Mouse (Mus musculus) limb, embryonic 13.5 days (tissue): Measurements from ENCODE around the gene Fam222a. TPM values are rescaled to one million over a fixed set of nuclear protein-coding genes. Genes with fewer than 3 reads are reported as not detected.
A peak's percentile ranks its signal among the peaks of the same experiment; 100 is the strongest.

ENCODE experiments used
- ATAC-seq: fragments of 200-750 bp; cut with Nextera tagmentation; 2 replicates; pipeline ENCODE4 v1.8.0; 2017; ENCODE audit warnings: low read depth, moderate number of reproducible peaks, moderate TSS enrichment; ENCODE audit not compliant: low FRiP score
- H3K27ac ChIP-seq: fragments of 300-500 bp; sonication (generic); 2 replicates; pipeline ENCODE4 v1.5.1; 2015; ENCODE audit warnings: inconsistent platforms, mild to moderate bottlenecking, moderate library complexity
- H3K27me3 ChIP-seq: fragments of 300-500 bp; sonication (generic); 2 replicates; pipeline ENCODE4 v1.6.1; 2015; ENCODE audit warnings: mild to moderate bottlenecking, inconsistent platforms
- H3K36me3 ChIP-seq: fragments of 300-500 bp; sonication (generic); 2 replicates; pipeline ENCODE4 v1.6.1; 2015; ENCODE audit warnings: inconsistent platforms, mild to moderate bottlenecking, moderate library complexity
- H3K4me1 ChIP-seq: fragments of 300-500 bp; sonication (generic); 2 replicates; pipeline ENCODE4 v1.6.1; 2015; ENCODE audit warnings: inconsistent platforms
- H3K4me2 ChIP-seq: fragments of 300-500 bp; sonication (generic); replicated peaks from 2 replicates; pipeline ENCODE4 v1.6.1; 2015; ENCODE audit warnings: inconsistent platforms, mild to moderate bottlenecking, moderate library complexity
- H3K4me3 ChIP-seq: fragments of 300-500 bp; sonication (generic); 2 replicates; pipeline ENCODE4 v1.5.1; 2015; ENCODE audit warnings: moderate library complexity, mild to moderate bottlenecking, inconsistent platforms
- H3K9ac ChIP-seq: fragments of 300-500 bp; sonication (generic); 2 replicates; pipeline ENCODE4 v1.6.1; 2015; ENCODE audit warnings: mild to moderate bottlenecking, inconsistent platforms
- H3K9me3 ChIP-seq: fragments of 300-500 bp; sonication (generic); 2 replicates; pipeline ENCODE4 v1.6.1; 2016; ENCODE audit warnings: inconsistent platforms
- WGBS: fragments of 180-500 bp; shearing (Covaris S2); methylation state at CpG from one replicate; pipeline ENCODE4 v1.1.7; 2015; 5-methylcytosine and 5-hydroxymethylcytosine counted together
- polyA plus RNA-seq: library from polyadenylated mRNA; unstranded; fragments of >200 nt; fragmentation: Nextera tagmentation; extraction: Ambion mirVana; gene quantifications from 2 replicates; pipeline ENCODE4 v1.2.1, GENCODE M21; 2015

Gene Fam222a
- polyA plus RNA-seq, 1 experiment from 2014 or later, result 0.69 TPM

- Histone ChIP-seq H3K27ac (no peak overlapping the region), H3K9me3 (peaks cover 6% of the 10 kb centered on the region), H3K9ac (no peak overlapping the region), H3K4me2 (peak overlapping the region; percentile 30; the same call in 1 of the 2 replicates), H3K27me3 (no peaks in the 10 kb centered on the region), H3K36me3 (no peaks in the 10 kb centered on the region), H3K4me3 (no peak overlapping the region), H3K4me1 (peaks cover 40% of the 10 kb centered on the region)
- no peak for ATAC-seq
- 37% methylated on average over 5 of the region's 5 CpGs for WGBS
Observed at GRCm38 (mm10) chr5:114560965-114561364, 6.9 kb upstream of the Fam222a start.

- 90% methylated on average over 7 of the region's 7 CpGs for WGBS
- peaks cover 36% of the 10 kb centered on the region for H3K4me1 ChIP-seq
Observed at GRCm38 (mm10) chr5:114563994-114564393, 3.8 kb upstream of the Fam222a start.

GRCm38 (mm10) chr5:114565305-114565704 lies 2.5 kb upstream of the Fam222a start:
- peaks cover 6% of the 10 kb centered on the region for H3K9me3 ChIP-seq
- H3K27ac ChIP-seq, result no peak overlapping the region
- no peaks in the 10 kb centered on the region for H3K36me3 ChIP-seq
- no peak overlapping the region for H3K4me3 ChIP-seq
- WGBS, result 11% methylated on average over 12 of the region's 12 CpGs
- no peak overlapping the region for H3K9ac ChIP-seq
- peaks cover 43% of the 10 kb centered on the region for H3K4me1 ChIP-seq
- peak overlapping the region; percentile 21 for H3K4me2 ChIP-seq
- ATAC-seq, result no peak
- peaks cover 20% of the 10 kb centered on the region for H3K27me3 ChIP-seq

More at GRCm38 (mm10) chr5:114563994-114564393, 3.8 kb upstream of the Fam222a start:
- Histone ChIP-seq H3K4me2 (no peak overlapping the region), H3K9ac (no peak overlapping the region), H3K9me3 (peaks cover 6% of the 10 kb centered on the region), H3K36me3 (no peaks in the 10 kb centered on the region), H3K27ac (no peak overlapping the region), H3K4me3 (no peak overlapping the region), H3K27me3 (peaks cover 9% of the 10 kb centered on the region)
- ATAC-seq, result no peak

GRCm38 (mm10) chr5:114565751-114566150 lies 2.1 kb upstream of the Fam222a start:
- Histone ChIP-seq H3K9ac (no peak overlapping the region), H3K4me1 (peaks cover 43% of the 10 kb centered on the region), H3K27ac (no peak overlapping the region), H3K27me3 (peaks cover 24% of the 10 kb centered on the region), H3K36me3 (no peaks in the 10 kb centered on the region), H3K4me3 (no peak overlapping the region), H3K4me2 (no peak overlapping the region), H3K9me3 (peaks cover 6% of the 10 kb centered on the region)
- WGBS, result 62% methylated on average over 6 of the region's 6 CpGs
- no peak for ATAC-seq

GRCm38 (mm10) chr5:114566461-114566860 lies 1.4 kb upstream of the Fam222a start:
- Histone ChIP-seq H3K27ac (no peak overlapping the region), H3K27me3 (peaks cover 31% of the 10 kb centered on the region), H3K4me1 (peaks cover 46% of the 10 kb centered on the region), H3K9ac (no peak overlapping the region), H3K36me3 (no peaks in the 10 kb centered on the region), H3K9me3 (peaks cover 6% of the 10 kb centered on the region), H3K4me2 (peak overlapping the region; percentile 99), H3K4me3 (no peak overlapping the region)
- WGBS, result 84% methylated on average over 10 of the region's 10 CpGs
- no peak for ATAC-seq

GRCm38 (mm10) chr5:114567075-114567517 lies 720 bp upstream of the Fam222a start:
- Histone ChIP-seq H3K9ac (peak overlapping the region; percentile 69), H3K27me3 (peaks cover 38% of the 10 kb centered on the region), H3K36me3 (no peaks in the 10 kb centered on the region), H3K9me3 (peaks cover 6% of the 10 kb centered on the region), H3K4me3 (peak overlapping the region; percentile 73), H3K4me1 (peaks cover 52% of the 10 kb centered on the region), H3K27ac (peak overlapping the region; percentile 44; the same call in 1 of the 2 replicates), H3K4me2 (peak overlapping the region; percentile 99)
- under 1% methylated on average over 51 of the region's 52 CpGs for WGBS
- ATAC-seq, result peak; percentile 94

- 16% methylated on average over 5 of the region's 5 CpGs for WGBS
- peaks cover 57% of the 10 kb centered on the region for H3K4me1 ChIP-seq
Observed at GRCm38 (mm10) chr5:114568818-114569217, 1.0 kb downstream of the Fam222a start.

GRCm38 (mm10) chr5:114569918-114570670 lies 2.3 kb downstream of the Fam222a start:
- peaks cover 61% of the 10 kb centered on the region for H3K4me1 ChIP-seq

More at GRCm38 (mm10) chr5:114568818-114569217, 1.0 kb downstream of the Fam222a start:
- Histone ChIP-seq H3K4me2 (peak overlapping the region; percentile 99), H3K9me3 (peaks cover under 1% of the 10 kb centered on the region), H3K27ac (no peak overlapping the region), H3K9ac (0 out of 2 replicates have a peak overlapping the region, but pooled peaks have one; percentile 25), H3K4me3 (peak overlapping the region; percentile 73), H3K27me3 (peaks cover 55% of the 10 kb centered on the region), H3K36me3 (no peaks in the 10 kb centered on the region)
- ATAC-seq, result no peak

GRCm38 (mm10) chr5:114570791-114571450 lies 3.1 kb downstream of the Fam222a start:
- no peaks in the 10 kb centered on the region for H3K9me3 ChIP-seq
- ATAC-seq, result no peak
- H3K27ac ChIP-seq, result no peak overlapping the region
- peaks cover 63% of the 10 kb centered on the region for H3K4me1 ChIP-seq
- H3K27me3 ChIP-seq, result peaks cover 74% of the 10 kb centered on the region
- H3K4me3 ChIP-seq, result peak overlapping the region; percentile 46
- peak overlapping the region; percentile 59 for H3K9ac ChIP-seq
- H3K4me2 ChIP-seq, result peak overlapping the region; percentile 82
- H3K36me3 ChIP-seq, result no peaks in the 10 kb centered on the region
- 5% methylated on average over 14 of the region's 14 CpGs for WGBS

More at GRCm38 (mm10) chr5:114569918-114570670, 2.3 kb downstream of the Fam222a start:
- Histone ChIP-seq H3K4me2 (peak overlapping the region; percentile 99), H3K27ac (no peak overlapping the region), H3K9me3 (no peaks in the 10 kb centered on the region), H3K36me3 (no peaks in the 10 kb centered on the region), H3K27me3 (peaks cover 66% of the 10 kb centered on the region), H3K4me3 (no peak overlapping the region; the same call in 1 of the 2 replicates), H3K9ac (no peak overlapping the region)
- no peak for ATAC-seq
- 24% methylated on average over 10 of the region's 16 CpGs for WGBS

GRCm38 (mm10) chr5:114571451-114572030 lies 3.7 kb downstream of the Fam222a start:
- H3K4me3 ChIP-seq, result peak overlapping the region; percentile 46
- H3K36me3 ChIP-seq, result no peaks in the 10 kb centered on the region
- no peak for ATAC-seq
- H3K9ac ChIP-seq, result peak overlapping the region; percentile 59
- 1% methylated on average over 39 of the region's 39 CpGs for WGBS
- peaks cover 64% of the 10 kb centered on the region for H3K4me1 ChIP-seq
- H3K27me3 ChIP-seq, result peaks cover 74% of the 10 kb centered on the region
- H3K27ac ChIP-seq, result no peak overlapping the region
- H3K9me3 ChIP-seq, result no peaks in the 10 kb centered on the region
- peak overlapping the region; percentile 82 for H3K4me2 ChIP-seq

GRCm38 (mm10) chr5:114572997-114573396 lies 5.2 kb downstream of the Fam222a start:
- 39% methylated on average over 2 of the region's 2 CpGs for WGBS
- peaks cover 62% of the 10 kb centered on the region for H3K4me1 ChIP-seq
- no peak for ATAC-seq
- no peak overlapping the region for H3K27ac ChIP-seq
- H3K4me3 ChIP-seq, result no peak overlapping the region
- H3K9me3 ChIP-seq, result no peaks in the 10 kb centered on the region
- H3K36me3 ChIP-seq, result no peaks in the 10 kb centered on the region
- H3K27me3 ChIP-seq, result peaks cover 74% of the 10 kb centered on the region
- H3K9ac ChIP-seq, result no peak overlapping the region
- no peak overlapping the region for H3K4me2 ChIP-seq
